Mouse (Mus musculus) midbrain, embryonic 15.5 days (tissue): ENCODE measurements around the gene Bora. TPM values are rescaled to one million over a fixed set of nuclear protein-coding genes. Genes with fewer than 3 reads are reported as not detected.
A peak's percentile ranks its signal among the peaks of the same experiment; 100 is the strongest.

Source experiments
- ATAC-seq: fragments of 200-750 bp; cut with Nextera tagmentation; replicated peaks from 2 replicates; pipeline ENCODE4 v1.8.0; 2017; ENCODE audit warnings: moderate TSS enrichment
- H3K27ac ChIP-seq: fragments of 300-500 bp; sonication (generic); 2 replicates; pipeline ENCODE4 v1.5.1; 2015; ENCODE audit warnings: mild to moderate bottlenecking, inconsistent platforms
- H3K27me3 ChIP-seq: fragments of 300-500 bp; sonication (generic); replicated peaks from 2 replicates; pipeline ENCODE4 v1.6.1; 2015; ENCODE audit warnings: inconsistent platforms
- H3K36me3 ChIP-seq: fragments of 300-500 bp; sonication (generic); replicated peaks from 2 replicates; pipeline ENCODE4 v1.6.1; 2015; ENCODE audit warnings: inconsistent platforms
- H3K4me1 ChIP-seq: fragments of 300-500 bp; sonication (generic); 2 replicates; pipeline ENCODE4 v1.6.1; 2015; ENCODE audit warnings: inconsistent platforms
- H3K4me2 ChIP-seq: fragments of 300-500 bp; sonication (generic); 2 replicates; pipeline ENCODE4 v1.6.1; 2015; ENCODE audit warnings: inconsistent platforms, mild to moderate bottlenecking, moderate library complexity
- H3K4me3 ChIP-seq: fragments of 300-500 bp; sonication (generic); 2 replicates; pipeline ENCODE4 v1.5.1; 2015; ENCODE audit warnings: mild to moderate bottlenecking, inconsistent platforms
- H3K9ac ChIP-seq: fragments of 300-500 bp; sonication (generic); 2 replicates; pipeline ENCODE4 v1.6.1; 2015; ENCODE audit warnings: mild to moderate bottlenecking, inconsistent platforms
- H3K9me3 ChIP-seq: fragments of 300-500 bp; sonication (generic); 2 replicates; pipeline ENCODE4 v1.6.1; 2016; ENCODE audit warnings: inconsistent platforms
- WGBS: fragments of 180-500 bp; shearing (Covaris S2); methylation state at CpG from one replicate; pipeline ENCODE4 v1.1.7; 2015; ENCODE audit warnings: mixed read lengths; 5-methylcytosine and 5-hydroxymethylcytosine counted together
- polyA plus RNA-seq: library from polyadenylated mRNA; unstranded; fragments of >200 nt; fragmentation: Nextera tagmentation; extraction: Ambion mirVana; gene quantifications from 2 replicates; pipeline ENCODE4 v1.2.1, GENCODE M21; 2015

The Bora gene
- polyA plus RNA-seq, 1 experiment from 2014 or later = 12.8 TPM

DNA sequence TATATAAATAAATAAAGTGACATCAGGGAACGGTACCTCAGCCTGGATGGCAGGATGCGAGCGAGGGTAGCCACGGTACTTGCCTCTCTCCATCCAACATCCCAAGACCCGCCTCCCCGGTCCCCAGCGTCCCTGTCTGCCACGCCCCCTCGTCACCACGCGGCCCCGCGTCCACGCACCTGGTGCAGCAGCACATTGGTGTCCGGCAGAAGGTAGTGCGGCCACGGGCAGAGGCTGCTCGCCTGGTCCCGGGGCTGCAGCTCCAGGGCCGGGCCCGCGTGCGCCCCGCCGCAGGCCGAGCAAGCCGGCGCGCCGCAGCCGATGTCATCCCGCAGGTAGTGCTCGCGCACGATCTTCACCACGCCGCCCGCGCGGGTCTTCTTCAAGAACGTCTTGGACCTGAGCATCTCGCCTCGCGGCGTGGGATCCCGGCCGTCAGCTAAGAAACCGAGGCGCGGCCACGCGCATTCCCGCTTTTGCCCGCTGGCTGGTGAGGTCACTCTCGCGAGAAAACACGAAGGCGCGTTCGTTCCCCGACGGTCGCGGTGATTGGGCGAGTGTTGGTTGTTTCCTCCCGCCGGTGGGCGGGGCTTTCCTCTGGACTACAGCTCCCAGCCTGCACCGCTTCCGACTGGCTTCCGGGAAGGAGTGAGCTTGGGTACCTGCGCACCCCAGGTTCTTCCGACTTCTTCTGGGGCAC is 53.4 kb downstream of the Bora start, which contains the start of the genes Pibf1 and Dis3:
Gene Pibf1 (plus strand): TSS at position 158 of the 700 bp plus-strand sequence.
Gene Dis3 (minus strand): TSS at position 504 of the 700 bp plus-strand sequence.
- no peaks in the 10 kb centered on the region for H3K9me3 ChIP-seq
- under 1% methylated on average over 73 of the region's 73 CpGs for WGBS
- ATAC-seq = peak; percentile 100
- H3K36me3 ChIP-seq = peaks cover 22% of the 10 kb centered on the region
- H3K27me3 ChIP-seq = no peaks in the 10 kb centered on the region
- peak within 1 kb of the TSS; percentile 99 for H3K4me3 ChIP-seq
- peaks cover 14% of the 10 kb centered on the region for H3K4me1 ChIP-seq
- H3K4me2 ChIP-seq = peak within 1 kb of the TSS; percentile 59
- peak within 1 kb of the TSS; percentile 99 for H3K9ac ChIP-seq
- H3K27ac ChIP-seq = peak within 1 kb of the TSS; percentile 94

- H3K9ac ChIP-seq = peak overlapping the region; percentile 53
- 7% methylated on average over 20 of the region's 20 CpGs for WGBS
- H3K36me3 ChIP-seq = peaks cover 22% of the 10 kb centered on the region
- H3K4me3 ChIP-seq = peak overlapping the region; percentile 99
- peak overlapping the region; percentile 58 for H3K4me2 ChIP-seq
- ATAC-seq = peak; percentile 24
- H3K27ac ChIP-seq = 0 out of 2 replicates have a peak overlapping the region, but pooled peaks have one; percentile 24
- no peaks in the 10 kb centered on the region for H3K27me3 ChIP-seq
- no peaks in the 10 kb centered on the region for H3K9me3 ChIP-seq
- peaks cover 14% of the 10 kb centered on the region for H3K4me1 ChIP-seq
These were observed 54.1 kb downstream of the Bora start for GRCm38 (mm10) chr14:99099967-99100587.

- no peak overlapping the region for H3K27ac ChIP-seq
- no peaks in the 10 kb centered on the region for H3K27me3 ChIP-seq
- no peak overlapping the region for H3K4me2 ChIP-seq
- H3K36me3 ChIP-seq = peaks cover 19% of the 10 kb centered on the region
- no peak for ATAC-seq
- H3K9ac ChIP-seq = no peak overlapping the region
- no peak overlapping the region for H3K4me3 ChIP-seq
- no peaks in the 10 kb centered on the region for H3K9me3 ChIP-seq
- WGBS = 90% methylated on average over 4 of the region's 4 CpGs
- peaks cover 14% of the 10 kb centered on the region for H3K4me1 ChIP-seq
These were observed 57.0 kb downstream of the Bora start for GRCm38 (mm10) chr14:99103050-99103449.

- 96% methylated on average over 6 of the region's 6 CpGs for WGBS
- peaks cover 30% of the 10 kb centered on the region for H3K36me3 ChIP-seq
- no peak for ATAC-seq
These were observed 58.6 kb downstream of the Bora start for GRCm38 (mm10) chr14:99104542-99105123.

GRCm38 (mm10) chr14:99106671-99107070 is 60.6 kb downstream of the Bora start:
- Histone ChIP-seq H3K36me3 (peaks cover 33% of the 10 kb centered on the region), H3K4me1 (no peaks in the 10 kb centered on the region), H3K9me3 (no peaks in the 10 kb centered on the region), H3K27ac (no peak overlapping the region), H3K4me3 (no peak overlapping the region), H3K27me3 (no peaks in the 10 kb centered on the region), H3K4me2 (no peak overlapping the region), H3K9ac (no peak overlapping the region)
- no peak for ATAC-seq
- 95% methylated on average over 2 of the region's 2 CpGs for WGBS

More at GRCm38 (mm10) chr14:99104542-99105123, 58.6 kb downstream of the Bora start:
- Histone ChIP-seq H3K4me1 (peaks cover 6% of the 10 kb centered on the region), H3K4me3 (no peak overlapping the region), H3K27me3 (no peaks in the 10 kb centered on the region), H3K9ac (no peak overlapping the region), H3K9me3 (no peaks in the 10 kb centered on the region), H3K4me2 (no peak overlapping the region), H3K27ac (no peak overlapping the region)

DNA sequence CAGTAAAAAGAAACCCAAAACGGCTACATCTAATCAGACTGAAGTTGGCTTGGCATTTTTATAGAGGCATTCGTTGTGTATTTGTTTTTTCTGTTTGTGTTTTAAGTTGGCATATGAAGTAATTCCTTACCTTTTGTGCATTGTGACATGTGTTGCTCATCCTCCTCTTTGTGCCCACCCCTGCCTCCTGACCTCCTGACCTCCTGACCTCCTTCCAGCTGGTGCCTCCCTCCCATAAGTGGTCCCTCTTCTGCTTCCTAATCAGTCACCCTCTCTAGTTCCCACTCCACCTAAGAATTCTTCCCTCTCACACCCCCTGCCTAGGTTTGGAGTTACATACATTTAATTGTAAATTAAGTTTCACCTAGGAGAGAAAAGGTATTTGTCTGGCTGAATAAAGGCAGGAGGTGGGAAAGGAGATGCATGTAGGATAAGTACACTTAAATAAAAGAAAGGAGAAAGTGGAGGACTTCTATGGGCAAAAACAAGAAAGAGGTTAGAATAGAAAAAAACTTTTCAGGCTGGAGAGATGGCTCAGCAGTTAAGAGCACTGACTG is 61.7 kb downstream of the Bora start:
- no peak overlapping the region for H3K9ac ChIP-seq
- H3K36me3 ChIP-seq = peaks cover 38% of the 10 kb centered on the region
- H3K27ac ChIP-seq = no peak overlapping the region
- no peak overlapping the region for H3K4me2 ChIP-seq
- H3K4me1 ChIP-seq = no peaks in the 10 kb centered on the region
- no peak overlapping the region for H3K4me3 ChIP-seq
- no peaks in the 10 kb centered on the region for H3K9me3 ChIP-seq
- no peaks in the 10 kb centered on the region for H3K27me3 ChIP-seq
- WGBS = 89% methylated on average over 2 of the region's 2 CpGs
- ATAC-seq = no peak

- no peak overlapping the region for H3K4me2 ChIP-seq
- no peaks in the 10 kb centered on the region for H3K9me3 ChIP-seq
- ATAC-seq = no peak
- peaks cover 38% of the 10 kb centered on the region for H3K36me3 ChIP-seq
- no peak overlapping the region for H3K27ac ChIP-seq
- H3K9ac ChIP-seq = no peak overlapping the region
- H3K4me3 ChIP-seq = no peak overlapping the region
- no peaks in the 10 kb centered on the region for H3K27me3 ChIP-seq
- no peaks in the 10 kb centered on the region for H3K4me1 ChIP-seq
- WGBS = 91% methylated on average over 6 of the region's 6 CpGs
These were observed 62.7 kb downstream of the Bora start for GRCm38 (mm10) chr14:99108762-99109161.

DNA sequence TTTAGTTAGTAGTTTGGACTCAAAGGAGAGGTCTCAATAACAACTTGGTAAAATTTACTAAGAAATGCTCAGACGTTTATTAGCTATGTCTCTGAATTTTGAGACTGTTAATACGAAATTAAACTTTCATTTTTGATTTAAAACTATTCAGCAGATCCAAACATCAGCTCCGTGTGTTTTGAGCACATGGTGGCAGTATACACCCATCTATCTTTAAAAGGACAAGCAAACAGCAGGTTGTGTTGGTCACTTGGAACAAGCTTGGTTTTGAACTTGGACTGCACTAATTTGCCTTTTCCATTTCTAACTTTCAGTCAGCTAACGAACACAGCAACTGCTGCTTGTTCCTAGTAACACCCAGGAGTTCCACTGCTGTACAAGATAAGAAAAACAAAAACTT is 71.6 kb downstream of the Bora start:
- no peak for ATAC-seq
- Histone ChIP-seq H3K4me3 (no peak overlapping the region), H3K9ac (no peak overlapping the region), H3K4me2 (no peak overlapping the region), H3K27me3 (no peaks in the 10 kb centered on the region), H3K36me3 (peaks cover 16% of the 10 kb centered on the region), H3K27ac (no peak overlapping the region), H3K4me1 (no peaks in the 10 kb centered on the region), H3K9me3 (no peaks in the 10 kb centered on the region)
- WGBS = 85% methylated on average over 4 of the region's 4 CpGs

DNA sequence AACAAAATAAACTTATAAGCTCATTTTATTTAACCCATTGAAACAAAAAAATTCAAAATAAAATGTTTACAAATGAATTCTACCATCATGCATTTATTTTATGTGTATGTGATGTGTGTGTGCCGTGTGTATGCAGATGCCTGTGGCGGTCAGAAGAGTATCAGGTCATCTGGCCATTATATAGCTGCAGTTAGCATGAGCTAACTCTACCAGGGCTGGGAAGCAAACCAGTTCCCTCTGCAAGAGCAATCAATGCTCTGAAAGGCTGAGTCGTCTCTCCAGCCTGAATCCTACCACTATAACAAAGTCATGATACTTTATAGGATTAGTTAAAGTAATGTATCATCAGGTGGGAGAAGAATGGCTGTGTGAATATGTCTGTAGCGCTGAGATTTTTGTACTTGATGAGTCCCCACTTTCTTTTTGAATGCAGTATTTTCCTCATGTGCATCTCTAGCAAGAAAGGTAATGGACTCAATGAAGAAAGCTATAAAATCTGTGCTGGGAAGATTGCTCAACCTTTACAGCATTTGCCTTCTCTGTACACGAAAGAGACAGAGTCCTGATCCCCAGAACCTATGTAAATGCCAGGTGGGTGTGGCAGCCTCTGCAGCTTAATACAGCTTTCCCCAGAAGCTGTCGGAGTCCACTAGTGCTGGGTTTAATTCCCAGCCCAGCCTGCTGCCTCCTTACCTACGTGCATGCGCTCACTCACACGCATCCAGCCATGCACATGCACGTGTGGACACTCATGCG is 75.7 kb downstream of the Bora start:
- Histone ChIP-seq H3K4me1 (no peaks in the 10 kb centered on the region), H3K36me3 (peaks cover 10% of the 10 kb centered on the region), H3K9ac (no peak overlapping the region), H3K27ac (no peak overlapping the region), H3K27me3 (no peaks in the 10 kb centered on the region), H3K4me3 (no peak overlapping the region), H3K4me2 (no peak overlapping the region), H3K9me3 (no peaks in the 10 kb centered on the region)
- ATAC-seq = no peak
- 87% methylated on average over 11 of the region's 11 CpGs for WGBS

DNA sequence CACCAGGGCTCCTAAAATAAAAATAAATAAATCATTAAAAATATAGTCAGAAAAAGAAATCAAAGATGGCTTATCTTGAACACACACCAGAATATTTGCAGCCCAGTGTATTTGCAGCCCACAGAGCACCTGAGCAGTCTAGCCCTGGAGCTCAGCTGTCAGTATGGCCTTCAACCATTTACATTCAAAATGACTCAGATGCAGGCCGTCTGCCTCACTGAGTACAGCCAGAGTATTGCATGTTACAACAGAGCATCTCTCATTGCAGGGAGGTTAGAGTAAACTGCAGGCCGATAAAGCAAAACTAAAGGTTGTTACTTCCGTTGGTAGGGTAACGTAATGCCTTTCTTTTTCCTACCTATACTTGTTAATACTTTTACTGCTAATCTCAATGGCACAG is 78.1 kb downstream of the Bora start:
- Histone ChIP-seq H3K9me3 (no peaks in the 10 kb centered on the region), H3K27ac (no peak overlapping the region), H3K9ac (no peak overlapping the region), H3K4me2 (no peak overlapping the region), H3K36me3 (0 out of 2 replicates have a peak, but pooled peaks cover 6% of the 10 kb centered on the region), H3K4me1 (no peaks in the 10 kb centered on the region), H3K4me3 (no peak overlapping the region), H3K27me3 (no peaks in the 10 kb centered on the region)
- WGBS = 91% methylated on average over 4 of the region's 4 CpGs
- ATAC-seq = no peak
